Mouse (Mus musculus): ENCODE data around the gene Akr1d1. TPM values are rescaled to one million over a fixed set of nuclear protein-coding genes. Genes with fewer than 3 reads are reported as not detected.

Gene Akr1d1
- total and polyA plus RNA-seq, 3 experiments: not detected

GRCm38 (mm10) chr6:37542145-37542544 lies 12.2 kb downstream of the Akr1d1 start:
- no peak for TF ChIP-seq POLR2AphosphoS5 (IDR thresholded peaks at IDR 0.05; ENCODE audit: insufficient replicate concordance, low read depth, low read length)
- TF ChIP-seq GATA1 (IDR thresholded peaks at IDR 0.05; ENCODE audit: borderline replicate concordance, low read length): no peak
- TF ChIP-seq GATA2 (IDR thresholded peaks at IDR 0.05; ENCODE audit: borderline replicate concordance, low read depth, low read length): no peak
- no peak for TF ChIP-seq CTCF (IDR thresholded peaks at IDR 0.05; ENCODE audit: low read depth, low read length)
- TF ChIP-seq TAL1 (conservative IDR thresholded peaks at IDR 0.05; ENCODE audit: low read depth, low read length): no peak
- Histone ChIP-seq H3K4me1 (ENCODE audit: insufficient read depth, low read depth, low read length) (no peaks in the 10 kb centered on the region), H3K27me3 (ENCODE audit: insufficient read depth, low read length) (no peaks in the 10 kb centered on the region), H3K9me3 (replicated peaks) (no peaks in the 10 kb centered on the region), H3K4me3 (ENCODE audit: low read depth, low read length) (no peak overlapping the region), H3K36me3 (replicated peaks) (no peaks in the 10 kb centered on the region)
- ATAC-seq (ENCODE audit: extremely low read depth, insufficient number of reproducible peaks, low FRiP score, poor library complexity, severe bottlenecking): no peak
- no peak for DNase-seq (ENCODE audit: low spot score)

- Histone ChIP-seq H3K36me3 (replicated peaks) (no peaks in the 10 kb centered on the region), H3K4me1 (ENCODE audit: insufficient read depth, low read depth, low read length) (no peaks in the 10 kb centered on the region), H3K27me3 (ENCODE audit: insufficient read depth, low read length) (0 out of 2 replicates have a peak, but pooled peaks cover 2% of the 10 kb centered on the region), H3K4me3 (ENCODE audit: low read depth, low read length) (no peak overlapping the region), H3K9me3 (replicated peaks) (no peaks in the 10 kb centered on the region)
- ATAC-seq (ENCODE audit: extremely low read depth, insufficient number of reproducible peaks, low FRiP score, poor library complexity, severe bottlenecking): no peak
- DNase-seq (ENCODE audit: low spot score): no peak
- TF ChIP-seq GATA1 (IDR thresholded peaks at IDR 0.05; ENCODE audit: borderline replicate concordance, low read length) (no peak), POLR2AphosphoS5 (IDR thresholded peaks at IDR 0.05; ENCODE audit: insufficient replicate concordance, low read depth, low read length) (no peak), TAL1 (conservative IDR thresholded peaks at IDR 0.05; ENCODE audit: low read depth, low read length) (no peak), CTCF (IDR thresholded peaks at IDR 0.05; ENCODE audit: low read depth, low read length) (no peak), GATA2 (IDR thresholded peaks at IDR 0.05; ENCODE audit: borderline replicate concordance, low read depth, low read length) (no peak)
Measured at GRCm38 (mm10) chr6:37552760-37553159, 22.8 kb downstream of the Akr1d1 start.

- 0 out of 2 replicates have a peak, but pooled peaks cover 2% of the 10 kb centered on the region for H3K27me3 ChIP-seq (ENCODE audit: insufficient read depth, low read length)
- no peaks in the 10 kb centered on the region for H3K9me3 ChIP-seq (replicated peaks)
- TF ChIP-seq CTCF (IDR thresholded peaks at IDR 0.05; ENCODE audit: low read depth, low read length) (no peak), TAL1 (conservative IDR thresholded peaks at IDR 0.05; ENCODE audit: low read depth, low read length) (no peak), GATA1 (IDR thresholded peaks at IDR 0.05; ENCODE audit: borderline replicate concordance, low read length) (no peak)
- no peaks in the 10 kb centered on the region for H3K36me3 ChIP-seq (replicated peaks)
- no peak for ATAC-seq (ENCODE audit: extremely low read depth, insufficient number of reproducible peaks, low FRiP score, poor library complexity, severe bottlenecking)
- H3K4me1 ChIP-seq (ENCODE audit: insufficient read depth, low read depth, low read length): no peaks in the 10 kb centered on the region
- H3K4me3 ChIP-seq (ENCODE audit: low read depth, low read length): no peak overlapping the region
- DNase-seq (ENCODE audit: low spot score): no peak
Measured at GRCm38 (mm10) chr6:37553926-37554325, 24.0 kb downstream of the Akr1d1 start.

GRCm38 (mm10) chr6:37554327-37554726 lies 24.4 kb downstream of the Akr1d1 start:
- 0 out of 2 replicates have a peak, but pooled peaks cover 2% of the 10 kb centered on the region for H3K27me3 ChIP-seq (ENCODE audit: insufficient read depth, low read length)
- H3K36me3 ChIP-seq (replicated peaks): no peaks in the 10 kb centered on the region
- ATAC-seq (ENCODE audit: extremely low read depth, insufficient number of reproducible peaks, low FRiP score, poor library complexity, severe bottlenecking) (no peak), DNase-seq (ENCODE audit: low spot score) (no peak)
- no peak for TF ChIP-seq CTCF (IDR thresholded peaks at IDR 0.05; ENCODE audit: low read depth, low read length)
- no peak for TF ChIP-seq GATA2 (IDR thresholded peaks at IDR 0.05; ENCODE audit: borderline replicate concordance, low read depth, low read length)
- no peak for TF ChIP-seq POLR2AphosphoS5 (IDR thresholded peaks at IDR 0.05; ENCODE audit: insufficient replicate concordance, low read depth, low read length)
- no peak for TF ChIP-seq TAL1 (conservative IDR thresholded peaks at IDR 0.05; ENCODE audit: low read depth, low read length)
- TF ChIP-seq GATA1 (IDR thresholded peaks at IDR 0.05; ENCODE audit: borderline replicate concordance, low read length): no peak
- no peak overlapping the region for H3K4me3 ChIP-seq (ENCODE audit: low read depth, low read length)
- H3K9me3 ChIP-seq (replicated peaks): no peaks in the 10 kb centered on the region
- H3K4me1 ChIP-seq (ENCODE audit: insufficient read depth, low read depth, low read length): no peaks in the 10 kb centered on the region

GRCm38 (mm10) chr6:37563861-37564260 lies 33.9 kb downstream of the Akr1d1 start:
- Histone ChIP-seq H3K9me3 (replicated peaks) (no peaks in the 10 kb centered on the region), H3K27me3 (ENCODE audit: insufficient read depth, low read length) (no peaks in the 10 kb centered on the region), H3K4me1 (ENCODE audit: insufficient read depth, low read depth, low read length) (no peaks in the 10 kb centered on the region), H3K4me3 (ENCODE audit: low read depth, low read length) (no peak overlapping the region), H3K36me3 (replicated peaks) (no peaks in the 10 kb centered on the region)
- TF ChIP-seq GATA1 (IDR thresholded peaks at IDR 0.05; ENCODE audit: borderline replicate concordance, low read length) (no peak), CTCF (IDR thresholded peaks at IDR 0.05; ENCODE audit: low read depth, low read length) (no peak), GATA2 (IDR thresholded peaks at IDR 0.05; ENCODE audit: borderline replicate concordance, low read depth, low read length) (no peak), POLR2AphosphoS5 (IDR thresholded peaks at IDR 0.05; ENCODE audit: insufficient replicate concordance, low read depth, low read length) (no peak), TAL1 (conservative IDR thresholded peaks at IDR 0.05; ENCODE audit: low read depth, low read length) (no peak)
- no peak for DNase-seq (ENCODE audit: low spot score)
- no peak for ATAC-seq (ENCODE audit: extremely low read depth, insufficient number of reproducible peaks, low FRiP score, poor library complexity, severe bottlenecking)

GRCm38 (mm10) chr6:37567363-37567762 lies 37.4 kb downstream of the Akr1d1 start:
- Histone ChIP-seq H3K36me3 (replicated peaks) (no peaks in the 10 kb centered on the region), H3K9me3 (replicated peaks) (no peaks in the 10 kb centered on the region), H3K27me3 (ENCODE audit: insufficient read depth, low read length) (no peaks in the 10 kb centered on the region), H3K4me1 (ENCODE audit: insufficient read depth, low read depth, low read length) (no peaks in the 10 kb centered on the region), H3K4me3 (ENCODE audit: low read depth, low read length) (no peak overlapping the region)
- ATAC-seq (ENCODE audit: extremely low read depth, insufficient number of reproducible peaks, low FRiP score, poor library complexity, severe bottlenecking) (no peak), DNase-seq (ENCODE audit: low spot score) (no peak)
- TF ChIP-seq GATA2 (IDR thresholded peaks at IDR 0.05; ENCODE audit: borderline replicate concordance, low read depth, low read length) (no peak), POLR2AphosphoS5 (IDR thresholded peaks at IDR 0.05; ENCODE audit: insufficient replicate concordance, low read depth, low read length) (no peak), GATA1 (IDR thresholded peaks at IDR 0.05; ENCODE audit: borderline replicate concordance, low read length) (no peak), TAL1 (conservative IDR thresholded peaks at IDR 0.05; ENCODE audit: low read depth, low read length) (no peak), CTCF (IDR thresholded peaks at IDR 0.05; ENCODE audit: low read depth, low read length) (no peak)

All from G1E (cell line).